Mouse (Mus musculus) testis, postnatal 10 days (tissue): ENCODE measurements around the gene Zfp60.

ENCODE experiments used
- DNase-seq: peaks from one replicate; pipeline ENCODE4 v3.0.0; 2021; ENCODE audit warnings: low spot score

Gene Zfp60

DNA sequence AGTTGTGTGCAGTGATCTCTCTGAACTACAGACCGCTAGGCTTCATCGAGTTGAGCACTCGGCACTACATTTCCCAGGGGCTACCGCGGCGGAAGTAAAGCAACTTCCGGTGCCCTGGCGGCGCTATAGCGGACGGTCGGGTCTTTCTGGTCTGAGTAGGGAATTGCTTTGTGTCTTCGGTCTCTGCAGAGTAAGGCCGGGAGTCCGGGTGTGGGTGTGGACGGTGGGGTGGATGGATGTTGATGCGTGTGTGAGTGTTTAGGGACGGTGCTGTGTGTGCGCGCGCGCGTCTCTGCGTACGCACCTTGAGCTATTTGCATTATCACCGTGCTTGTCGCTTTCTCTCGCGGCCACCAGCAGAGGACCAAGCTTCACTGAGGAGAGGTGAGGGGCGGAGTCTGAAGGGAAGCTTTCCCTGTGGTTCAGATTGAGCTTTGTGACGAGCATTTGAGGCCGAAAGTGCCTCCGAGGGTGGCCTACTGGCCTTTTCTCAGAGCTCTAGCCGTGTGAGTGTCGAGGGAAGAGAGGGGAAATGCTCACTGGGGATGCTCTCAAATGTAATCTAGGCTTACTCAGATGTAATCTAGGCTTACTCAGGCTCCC lies at the start of gene Zfp60:
Zfp60 (plus strand) TSS at position 109 of the 603 bp plus-strand sequence.
- peak; percentile 87 for DNase-seq

DNA sequence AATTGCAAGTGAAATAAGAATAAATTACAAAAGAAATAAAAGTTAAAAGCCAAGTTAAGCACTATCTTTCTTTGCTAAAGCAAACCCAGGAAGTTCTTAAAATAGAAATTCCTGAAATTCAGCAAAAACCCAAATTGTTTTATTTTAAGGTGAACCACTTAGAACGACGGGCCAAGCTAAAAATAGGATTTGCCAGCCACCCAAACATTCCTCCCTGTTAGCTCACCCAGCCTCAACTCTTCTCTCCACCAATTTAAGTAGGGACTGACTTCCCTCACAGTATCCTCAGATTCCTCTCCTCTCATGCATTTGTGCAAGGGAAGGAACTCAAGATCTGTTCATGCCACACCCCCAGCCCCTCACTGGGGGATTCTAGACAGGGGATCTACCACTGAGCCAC lies 48.0 kb upstream of the Zfp60 start:
- no peak for DNase-seq

DNA sequence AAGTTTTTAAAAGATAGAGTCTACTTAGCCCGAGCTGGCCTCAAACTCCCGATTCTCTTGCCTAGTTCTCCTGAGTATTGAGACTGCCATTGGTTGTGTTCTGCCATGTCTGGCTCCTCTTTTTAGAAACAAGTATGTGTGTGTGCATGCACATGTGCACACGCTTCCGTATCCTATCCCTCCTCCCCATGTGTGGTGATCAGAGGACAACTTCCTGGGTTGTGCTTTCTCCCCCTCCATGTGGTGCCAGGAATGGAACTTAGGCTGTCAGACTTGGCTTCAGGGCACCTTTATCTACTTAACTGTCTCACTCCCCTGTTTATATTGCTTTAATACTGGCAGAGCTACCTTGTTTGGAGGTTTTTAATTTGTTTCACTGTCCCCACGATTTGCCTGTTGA lies 46.0 kb upstream of the Zfp60 start:
- DNase-seq: no peak

DNA sequence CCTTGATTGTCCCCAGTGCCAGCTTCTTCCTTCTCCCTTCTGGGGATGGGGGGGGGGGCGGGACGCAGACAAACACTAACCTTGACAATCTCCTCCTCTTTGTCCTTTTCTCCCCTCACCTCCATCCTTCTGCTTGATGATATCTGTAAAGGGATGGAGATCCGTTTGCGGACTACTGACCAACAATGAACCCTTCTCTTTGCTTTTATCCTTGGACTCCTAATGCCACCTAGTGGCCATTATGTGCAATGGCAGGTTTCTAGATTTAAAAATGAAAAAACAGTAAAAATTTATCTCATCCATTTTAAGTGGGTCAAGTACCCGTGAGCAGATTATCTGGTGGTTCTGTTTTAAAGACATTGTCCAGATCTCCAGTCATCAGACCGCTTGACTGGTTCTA lies 45.5 kb upstream of the Zfp60 start:
- DNase-seq: no peak

DNA sequence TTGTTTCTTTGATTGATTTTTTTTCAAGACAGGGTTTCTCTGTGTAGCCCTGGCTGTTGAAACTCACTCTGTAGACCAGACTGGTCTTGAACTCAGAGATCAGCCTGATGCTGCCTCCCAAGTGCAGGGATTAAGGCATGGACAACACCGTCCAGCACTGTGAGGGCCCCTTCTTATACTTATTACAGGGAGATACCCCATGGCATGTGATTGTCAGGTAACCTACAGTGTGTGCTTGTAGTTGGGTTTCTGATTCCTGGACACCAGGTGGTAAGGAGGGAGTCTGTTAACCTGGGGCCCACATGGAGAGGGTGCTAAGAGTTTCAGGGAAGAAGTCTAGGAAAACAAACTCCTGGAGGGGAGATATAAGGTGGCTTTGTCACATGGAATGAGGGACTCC lies 44.1 kb upstream of the Zfp60 start:
- DNase-seq: no peak

DNA sequence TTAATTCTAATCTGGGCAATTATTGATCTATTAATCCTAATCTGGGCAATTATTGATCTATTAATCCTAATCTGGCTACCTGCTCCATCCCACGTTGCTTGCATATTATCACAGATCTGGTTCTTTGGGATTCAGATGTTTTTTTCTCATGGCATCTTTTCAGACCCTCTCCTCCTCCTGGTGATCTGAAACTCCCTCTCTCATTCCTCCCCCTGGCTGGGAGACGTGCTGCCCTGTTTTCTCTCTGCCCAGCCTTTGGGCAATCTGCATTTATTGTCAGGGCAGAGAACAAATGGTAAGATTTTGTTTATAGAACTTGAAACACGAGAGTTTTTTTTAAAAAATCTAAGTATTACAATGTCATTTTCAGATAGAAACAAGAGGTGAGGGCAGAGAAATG lies 43.4 kb upstream of the Zfp60 start:
- DNase-seq: no peak

DNA sequence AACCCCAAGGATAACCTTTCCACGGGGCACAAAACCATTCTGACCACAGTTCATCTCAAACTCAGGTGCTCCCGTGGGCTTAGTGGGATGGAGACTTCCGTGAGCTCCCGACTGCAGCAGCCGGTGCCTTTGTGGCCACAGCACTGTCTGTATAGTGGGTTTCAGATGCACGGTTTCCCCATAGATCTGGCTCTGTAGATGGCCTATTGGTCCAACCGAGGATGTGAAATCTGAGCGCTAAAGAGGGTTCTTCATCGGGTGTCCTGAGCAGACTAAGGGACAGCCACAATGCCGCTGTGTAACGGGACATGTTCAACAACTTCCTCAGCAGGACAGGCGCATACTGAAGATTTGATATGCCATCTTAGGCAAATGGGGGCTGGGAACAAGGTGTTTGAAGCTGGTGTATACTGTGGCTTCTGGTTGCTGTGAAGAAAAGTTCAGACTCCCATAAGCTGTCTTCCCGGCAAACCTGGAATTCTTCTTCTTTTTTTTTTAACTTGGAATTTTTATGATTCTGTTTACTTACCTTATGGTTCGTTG lies 42.9 kb upstream of the Zfp60 start:
- no peak for DNase-seq

DNA sequence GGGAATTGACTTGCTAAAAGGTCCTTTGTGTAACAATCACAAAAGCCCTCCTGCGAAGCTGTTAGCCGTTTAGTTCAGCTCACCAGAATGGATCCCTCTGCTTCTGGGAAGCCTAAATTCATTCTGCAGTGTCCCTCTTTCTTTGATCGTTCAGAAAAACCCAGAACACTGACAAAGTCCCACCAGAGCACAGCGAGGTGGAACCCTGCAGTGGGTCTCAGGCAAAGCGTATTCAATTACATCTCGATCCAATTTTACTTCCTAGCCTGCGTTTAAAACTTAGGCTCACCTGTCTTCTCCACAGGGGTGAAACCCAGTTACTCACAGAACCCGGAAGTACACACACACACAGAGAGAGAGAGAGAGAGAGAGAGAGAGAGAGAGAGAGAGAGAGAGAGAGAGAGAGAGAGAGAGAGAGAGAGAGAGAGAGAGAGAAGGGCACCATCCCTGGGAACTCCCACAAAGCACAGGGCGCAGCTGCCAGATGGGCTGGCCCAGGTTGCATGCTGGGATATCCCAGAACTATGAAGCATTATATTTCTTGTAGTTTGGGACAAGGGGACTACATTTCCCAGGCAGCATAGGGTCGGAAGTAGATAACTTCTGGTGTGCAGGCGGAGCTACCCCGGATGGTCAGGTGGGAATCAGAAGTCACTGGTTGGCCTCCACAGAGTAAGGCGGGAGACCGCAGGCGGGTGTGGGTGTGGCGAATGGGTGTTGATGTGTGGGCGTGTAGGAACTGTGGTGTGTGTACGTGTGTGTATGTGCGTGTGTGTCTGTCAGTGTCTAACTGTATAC lies 42.2 kb upstream of the Zfp60 start, which contains the start of gene Zfp607b:
Zfp607b (plus strand) TSS at position 526 of the 798 bp plus-strand sequence.
- DNase-seq: peak; percentile 87

DNA sequence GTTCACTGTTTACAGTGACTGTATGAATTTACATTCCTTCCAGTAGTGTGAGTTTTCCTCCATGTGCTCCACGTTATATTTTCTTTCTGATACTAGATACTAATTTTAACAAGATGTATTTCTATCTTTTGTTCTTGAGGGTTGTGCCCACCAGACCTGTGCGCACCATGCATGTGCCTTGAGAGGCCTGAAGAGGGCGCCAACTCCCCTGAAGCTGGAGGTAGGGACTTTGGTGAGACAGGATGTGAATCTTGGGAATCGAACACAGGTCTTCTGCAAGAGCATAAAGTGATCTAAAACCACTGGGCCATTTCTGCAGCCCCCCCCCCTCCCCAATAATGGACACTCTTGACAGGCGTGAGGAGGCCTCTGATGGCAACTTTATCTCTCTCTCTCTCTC lies 40.1 kb upstream of the Zfp60 start:
- peak; percentile 68 for DNase-seq

DNA sequence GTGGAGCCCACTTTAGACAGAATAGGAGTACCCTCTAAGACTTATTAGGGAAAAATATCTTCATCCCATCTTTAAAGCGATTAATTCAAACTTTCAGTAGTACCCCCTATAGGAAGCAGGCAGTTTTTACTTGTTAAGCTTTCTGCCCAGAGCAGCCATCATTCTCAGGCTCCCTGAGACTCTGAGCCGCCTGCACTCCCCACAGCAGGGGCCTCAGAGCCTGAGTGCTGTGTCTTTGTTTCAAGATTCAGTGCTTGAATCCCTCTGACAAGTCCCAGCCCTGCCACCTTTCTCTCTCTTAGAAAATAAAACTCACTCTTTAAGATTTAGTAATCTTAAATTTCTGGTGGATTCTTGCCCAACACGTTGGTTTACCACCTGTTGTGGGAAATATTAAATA lies 34.5 kb upstream of the Zfp60 start:
- DNase-seq: no peak

DNA sequence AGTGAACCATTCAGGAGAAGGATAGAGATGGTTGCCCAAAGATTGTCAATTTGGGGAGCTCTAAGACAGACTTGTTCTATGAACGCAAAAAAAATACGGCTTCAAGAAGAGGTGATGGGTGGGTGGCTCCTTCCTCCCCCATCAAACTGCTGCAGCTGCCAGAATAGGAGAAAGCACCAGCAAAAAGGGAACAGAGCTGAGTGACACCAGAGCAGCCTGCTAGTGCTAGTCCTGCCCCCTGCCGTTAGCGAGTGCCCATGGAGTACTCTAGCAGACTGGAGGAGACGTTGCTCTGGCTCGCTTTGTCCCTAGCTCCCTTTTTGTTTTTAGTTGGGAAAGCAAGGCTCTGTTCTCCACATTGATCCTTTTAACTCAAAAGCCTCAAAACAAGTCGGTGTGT lies 20.8 kb upstream of the Zfp60 start:
- DNase-seq: no peak

DNA sequence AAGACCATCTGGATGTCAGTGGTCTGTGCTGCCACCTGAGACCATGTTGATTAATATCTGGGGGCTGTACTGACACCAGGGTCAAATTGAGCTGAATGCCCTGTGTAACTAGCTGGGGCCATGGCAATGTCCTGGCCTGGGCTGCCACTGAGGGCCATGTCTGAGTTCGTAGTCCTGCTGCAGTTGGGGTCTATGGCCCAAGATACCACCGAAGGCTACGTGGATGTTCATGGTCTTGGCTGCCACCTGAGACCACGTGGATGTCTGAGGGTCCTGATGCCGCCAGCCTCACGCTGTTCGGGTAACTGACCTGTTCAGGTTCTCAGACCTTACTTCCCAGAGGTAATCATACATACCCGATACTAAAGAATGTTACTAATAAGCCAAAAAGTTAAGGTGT lies 9.2 kb upstream of the Zfp60 start:
- no peak for DNase-seq

DNA sequence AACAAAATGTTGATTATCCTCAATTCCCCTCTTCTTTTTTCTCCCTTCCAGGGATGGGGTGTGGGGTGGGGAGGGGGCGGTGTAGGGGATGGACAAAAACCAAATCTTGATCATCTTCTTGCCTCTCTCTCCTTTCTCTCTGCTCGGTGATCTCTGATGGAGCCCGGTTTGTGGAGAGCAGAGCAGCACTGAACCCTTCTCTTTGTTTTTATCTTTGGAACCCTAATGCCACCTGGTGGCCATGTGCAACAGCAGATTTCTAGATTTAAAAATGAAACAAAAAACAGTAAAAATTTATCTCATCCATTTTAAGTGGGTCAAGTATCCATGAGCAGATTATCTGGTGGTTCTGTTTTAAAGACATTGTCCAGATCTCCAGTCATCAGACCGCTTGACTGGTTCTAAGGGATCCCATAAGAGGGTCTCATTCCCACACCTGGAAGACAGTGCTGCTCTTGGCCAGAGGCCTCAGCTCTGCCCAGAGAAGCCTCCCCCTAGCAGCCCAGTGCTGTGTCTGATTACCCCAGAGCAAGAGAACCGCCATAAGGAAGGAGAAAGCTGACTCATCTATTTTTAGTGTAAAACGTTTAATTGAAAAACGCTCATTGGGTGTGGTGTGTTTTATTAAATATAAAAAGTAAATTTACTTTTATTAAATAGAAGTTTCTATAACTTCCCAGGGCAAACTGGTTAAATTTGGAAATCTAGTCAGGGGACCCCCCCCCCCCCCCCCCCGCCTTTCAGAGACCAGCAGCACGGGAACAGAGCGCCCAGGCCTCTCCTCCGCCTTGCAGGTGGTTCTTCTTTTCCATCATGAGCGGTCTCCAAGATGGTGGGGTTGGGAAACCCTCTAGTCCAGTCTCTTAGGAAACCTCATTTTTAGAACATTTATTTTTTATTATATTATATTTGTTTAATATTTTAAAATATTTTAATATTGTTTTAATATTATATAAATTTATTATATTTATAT lies 5.3 kb upstream of the Zfp60 start:
- DNase-seq: peak; percentile 54

DNA sequence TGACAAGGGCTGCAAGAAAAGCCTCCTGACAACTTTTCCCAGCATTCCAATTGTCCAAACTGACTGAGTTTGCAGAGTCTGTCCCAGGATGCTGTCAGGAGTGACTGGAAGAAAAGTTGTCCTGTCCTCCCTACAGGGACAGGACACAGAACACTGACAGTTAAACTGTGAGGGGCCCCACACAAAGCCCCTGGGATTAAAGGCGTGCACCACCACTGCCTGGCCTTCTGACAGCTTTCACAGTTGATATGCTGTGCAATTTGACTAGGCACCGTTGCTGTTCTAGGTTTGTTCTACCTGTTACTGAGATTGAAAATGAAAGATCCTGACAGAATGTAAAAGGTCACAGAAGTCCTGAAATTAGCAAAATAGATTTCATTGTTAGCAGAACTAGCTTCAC lies 3.7 kb upstream of the Zfp60 start:
- no peak for DNase-seq

DNA sequence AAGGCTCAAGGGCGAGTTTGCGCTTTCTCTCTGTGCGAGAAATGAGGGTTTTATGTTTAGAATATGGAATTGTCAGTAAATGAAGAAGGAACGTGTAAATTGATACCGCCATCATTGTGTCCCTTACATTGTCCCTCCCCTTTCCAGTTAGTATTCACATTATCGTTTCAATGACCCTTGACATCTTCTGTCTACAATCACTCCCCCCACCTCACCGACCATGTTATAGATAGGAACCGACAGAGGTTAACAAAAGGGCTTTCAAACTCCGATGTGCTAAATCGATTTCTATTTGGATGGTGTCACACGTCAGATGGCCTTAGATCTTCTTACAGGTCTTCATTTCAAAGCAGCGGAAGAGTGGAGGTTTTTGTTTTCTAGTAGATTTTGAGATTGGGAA lies 757 bp downstream of the Zfp60 start:
- DNase-seq: no peak

DNA sequence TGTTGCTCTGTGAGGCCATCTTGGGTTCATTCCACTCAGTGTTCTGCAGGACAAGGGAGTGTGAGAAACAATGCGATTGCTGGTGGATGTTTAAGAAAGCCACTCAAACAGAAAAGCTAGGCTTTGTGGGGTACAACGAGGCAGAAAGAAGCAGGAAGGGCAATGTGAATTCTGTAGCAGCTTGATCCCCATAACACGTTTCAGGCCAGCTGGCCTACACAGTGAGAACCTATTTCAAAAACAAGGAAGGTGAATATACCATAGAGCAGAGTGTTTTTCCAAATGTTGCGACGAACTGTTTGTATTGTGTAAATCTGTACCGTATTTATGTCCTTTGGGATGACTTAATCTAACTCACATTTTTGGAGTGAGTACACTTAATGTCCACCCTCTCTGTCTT lies 1.3 kb downstream of the Zfp60 start:
- no peak for DNase-seq

DNA sequence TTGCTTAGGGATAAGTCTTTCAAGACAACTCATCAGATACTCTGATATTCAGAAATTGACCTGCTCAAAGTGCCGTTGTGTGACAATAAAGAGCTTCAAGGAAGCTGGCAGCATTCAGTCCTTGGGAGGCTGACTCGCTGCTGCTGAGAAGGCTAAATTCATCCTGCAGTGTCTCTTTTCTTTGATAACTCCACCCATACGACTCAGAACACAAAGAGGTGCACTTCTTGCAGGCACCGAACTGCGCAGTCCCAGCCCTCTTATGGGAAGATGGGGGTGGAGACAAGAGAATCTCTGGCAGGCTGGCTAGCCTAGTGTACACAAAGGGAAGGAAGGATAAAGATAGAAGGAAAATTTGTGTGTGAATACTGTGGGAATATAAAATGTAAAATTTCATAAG lies 4.3 kb downstream of the Zfp60 start:
- no peak for DNase-seq

DNA sequence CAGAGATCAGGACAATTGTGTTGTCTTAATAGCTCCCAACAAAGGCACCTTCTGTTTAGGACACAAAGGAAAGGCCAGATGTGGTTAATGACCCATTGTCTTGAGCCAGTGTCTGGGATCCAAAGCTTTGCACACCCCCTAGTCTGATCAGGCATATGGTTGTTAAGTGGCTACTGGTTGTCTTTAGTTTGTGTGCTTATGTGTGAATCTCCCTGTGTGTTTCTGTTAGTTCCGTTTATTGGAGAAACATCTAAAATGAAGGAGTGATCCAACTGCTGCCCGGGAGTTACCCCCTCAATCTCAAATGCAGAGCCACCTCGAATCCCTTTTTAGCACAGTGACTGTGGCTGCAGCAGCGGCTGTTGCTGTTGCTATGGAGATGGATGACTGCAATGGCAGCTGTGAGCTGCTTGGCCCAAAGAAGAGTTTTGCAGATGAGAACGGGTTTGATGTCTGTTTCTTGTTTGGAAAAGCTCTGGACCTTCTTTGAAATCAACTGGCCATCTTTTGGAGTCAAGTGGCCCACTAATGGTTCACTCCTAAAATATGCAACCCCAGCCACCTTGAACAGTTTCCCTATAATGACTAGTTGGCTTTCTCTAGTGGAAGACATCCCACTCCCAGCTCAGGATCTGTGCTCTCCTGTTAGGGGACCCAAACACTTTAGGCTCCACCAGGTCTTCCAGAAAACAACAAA lies 25.3 kb downstream of the Zfp60 start:
- DNase-seq: no peak

DNA sequence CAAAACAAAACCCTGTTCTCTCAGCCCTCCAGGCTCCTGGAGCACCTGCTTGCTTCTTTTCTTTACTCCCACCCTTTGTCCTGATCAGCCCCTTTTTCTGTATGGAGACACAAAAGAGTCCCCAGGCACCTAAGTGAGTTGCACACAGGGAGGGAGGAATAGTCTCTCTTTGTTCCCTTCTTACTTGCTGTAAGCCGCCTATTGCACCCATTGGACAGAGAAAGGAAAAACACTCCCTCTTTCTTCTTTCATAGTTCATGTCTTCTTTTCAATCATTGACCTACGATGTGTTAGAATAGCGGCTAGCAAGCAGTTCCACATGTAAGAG lies 25.8 kb downstream of the Zfp60 start:
- DNase-seq: no peak

DNA sequence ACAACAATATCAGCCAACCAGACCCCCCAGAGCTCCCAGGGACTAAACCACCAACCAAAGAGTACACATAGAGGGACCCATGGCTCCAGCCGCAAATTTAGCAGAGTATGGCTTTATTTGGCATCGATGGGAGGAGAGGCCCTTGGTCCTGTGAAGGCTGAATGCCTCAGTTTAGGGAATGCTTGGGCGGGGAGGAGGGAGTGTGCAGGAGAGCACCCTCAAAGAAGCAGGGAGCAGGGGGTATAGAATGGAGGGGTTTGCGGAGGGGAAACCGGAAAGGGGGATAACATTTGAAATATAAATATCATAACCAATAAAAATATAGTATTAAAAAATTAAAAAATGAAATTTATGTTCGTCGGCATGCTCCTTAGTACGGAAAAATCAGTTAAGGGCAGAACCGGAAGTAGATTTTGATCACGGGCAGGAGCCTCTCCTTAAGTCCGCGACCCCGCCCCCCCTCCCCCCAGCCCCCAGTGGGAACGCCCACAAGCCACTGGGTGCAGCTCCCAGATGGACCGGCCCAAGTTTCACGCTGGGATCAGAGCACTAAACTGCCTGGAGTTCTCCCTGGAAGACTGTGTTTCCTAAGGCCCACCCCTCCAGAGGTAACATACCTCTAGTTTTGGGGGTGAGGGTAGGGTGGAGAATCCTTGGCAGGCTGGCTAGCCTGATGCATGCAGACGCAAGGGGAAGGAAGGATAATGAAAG lies 34.1 kb downstream of the Zfp60 start:
- no peak for DNase-seq

DNA sequence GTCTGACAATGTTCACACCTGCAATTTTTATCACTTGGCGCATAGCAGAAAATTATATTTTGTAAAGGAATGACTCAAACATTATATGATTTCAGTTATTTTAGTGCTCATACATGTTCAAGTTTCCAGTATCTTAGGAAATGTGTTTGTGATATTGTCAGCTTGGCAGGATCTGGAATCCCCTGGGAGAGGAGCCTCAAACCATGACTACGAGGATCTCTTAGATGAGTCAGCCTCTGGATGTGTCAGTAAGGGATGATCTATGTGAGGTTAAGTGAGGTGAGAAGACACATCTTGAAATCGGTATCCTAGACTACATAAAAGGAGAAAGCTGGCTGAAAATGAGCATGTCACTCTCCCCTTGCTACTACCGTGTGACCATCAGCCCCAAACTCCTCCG lies 58.1 kb downstream of the Zfp60 start:
- DNase-seq: no peak
